Mouse (Mus musculus): ENCODE measurements around the gene Cfap61. TPM values are rescaled to one million over a fixed set of nuclear protein-coding genes. Genes with fewer than 3 reads are reported as not detected.

The Cfap61 gene
- polyA plus RNA-seq, 1 experiment from 2014 or later = 2.9 TPM

DNA sequence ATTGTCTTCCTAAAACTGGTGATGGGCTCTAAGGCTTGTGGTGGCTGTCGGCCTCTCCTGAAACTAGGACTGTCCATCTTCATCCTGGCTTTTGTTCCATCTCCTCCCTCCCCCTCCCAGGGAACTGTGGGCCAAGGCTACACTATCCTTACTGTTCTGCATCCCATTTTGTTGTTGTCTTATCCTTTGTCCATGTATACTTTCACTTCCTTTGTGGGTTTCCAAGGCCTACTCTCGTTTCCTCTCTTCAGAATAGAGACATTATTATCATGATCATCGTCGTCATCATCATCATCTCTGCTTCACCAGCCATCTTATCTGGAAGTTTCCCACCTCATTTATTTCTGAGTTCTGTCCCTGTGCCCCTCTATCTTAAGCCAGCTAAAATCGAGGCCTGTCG is 199.7 kb downstream of the Cfap61 start:
- Histone ChIP-seq H3K9ac (ENCODE audit: low read depth, low read length) (no peak overlapping the region), H3K36me3 (ENCODE audit: control insufficient read depth, insufficient read depth, low read length) (no peaks in the 10 kb centered on the region), H3K4me1 (ENCODE audit: control insufficient read depth, insufficient read depth, low read length) (no peaks in the 10 kb centered on the region), H3K27ac (ENCODE audit: low read length) (no peak overlapping the region), H3K27me3 (ENCODE audit: control insufficient read depth, insufficient read depth, low read depth, low read length) (no peaks in the 10 kb centered on the region), H3K9me3 (replicated peaks; ENCODE audit: control insufficient read depth, low read length, poor library complexity, severe bottlenecking) (no peaks in the 10 kb centered on the region), H3K4me2 (ENCODE audit: low read length) (no peak overlapping the region), H3K4me3 (ENCODE audit: low read depth, low read length) (no peak overlapping the region)
- 94% methylated on average over 6 of the region's 6 CpGs for WGBS
- no peak for ATAC-seq

DNA sequence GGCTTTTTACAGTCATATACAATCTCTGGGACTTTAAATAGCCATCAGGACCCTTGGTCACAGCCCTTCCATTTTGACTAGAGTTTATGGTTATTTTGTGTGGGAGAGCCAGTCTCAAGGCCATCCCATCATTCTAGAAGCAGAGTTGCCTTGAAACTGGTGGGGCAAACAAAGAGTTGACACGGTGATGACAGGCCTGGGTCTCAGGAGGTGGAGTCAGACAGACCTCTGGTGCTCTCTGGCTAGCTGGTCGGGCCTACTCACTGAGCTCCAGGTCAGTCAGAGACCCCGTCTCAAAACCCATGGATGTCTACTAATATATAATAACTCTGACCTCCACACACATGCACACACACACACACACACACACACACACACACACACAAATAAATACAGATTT is 206.1 kb downstream of the Cfap61 start:
- Histone ChIP-seq H3K4me3 (ENCODE audit: low read depth, low read length) (no peak overlapping the region), H3K4me2 (ENCODE audit: low read length) (no peak overlapping the region), H3K36me3 (ENCODE audit: control insufficient read depth, insufficient read depth, low read length) (no peaks in the 10 kb centered on the region), H3K27ac (ENCODE audit: low read length) (no peak overlapping the region), H3K4me1 (ENCODE audit: control insufficient read depth, insufficient read depth, low read length) (no peaks in the 10 kb centered on the region), H3K9me3 (replicated peaks; ENCODE audit: control insufficient read depth, low read length, poor library complexity, severe bottlenecking) (0 out of 2 replicates have a peak, but pooled peaks cover 4% of the 10 kb centered on the region), H3K9ac (ENCODE audit: low read depth, low read length) (no peak overlapping the region), H3K27me3 (ENCODE audit: control insufficient read depth, insufficient read depth, low read depth, low read length) (no peaks in the 10 kb centered on the region)
- 85% methylated on average over 3 of the region's 3 CpGs for WGBS
- ATAC-seq = no peak

DNA sequence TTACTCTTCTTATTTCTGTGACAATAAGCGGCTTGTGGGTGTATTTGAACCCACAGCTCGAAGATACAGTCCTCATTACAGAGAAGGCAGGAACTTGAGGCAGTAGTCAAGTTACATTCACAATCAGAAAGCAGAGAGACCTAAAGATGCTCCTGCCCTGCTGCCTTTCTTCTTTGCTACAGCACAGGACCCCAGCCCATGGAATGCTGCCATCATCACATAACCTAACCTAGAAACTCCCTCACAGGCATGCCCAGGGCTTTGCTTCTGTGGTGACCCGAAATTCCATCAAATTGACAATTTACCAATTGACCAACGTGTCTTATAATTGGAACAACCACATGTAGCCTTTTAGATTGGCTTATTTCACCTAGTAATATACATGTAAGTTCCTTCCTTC is 212.7 kb downstream of the Cfap61 start:
- H3K4me1 ChIP-seq (ENCODE audit: control insufficient read depth, insufficient read depth, low read length) = no peaks in the 10 kb centered on the region
- H3K36me3 ChIP-seq (ENCODE audit: control insufficient read depth, insufficient read depth, low read length) = no peaks in the 10 kb centered on the region
- no peak overlapping the region for H3K9ac ChIP-seq (ENCODE audit: low read depth, low read length)
- 0 out of 2 replicates have a peak, but pooled peaks cover 4% of the 10 kb centered on the region for H3K9me3 ChIP-seq (replicated peaks; ENCODE audit: control insufficient read depth, low read length, poor library complexity, severe bottlenecking)
- WGBS = 89% methylated on average over 4 of the region's 4 CpGs
- H3K27me3 ChIP-seq (ENCODE audit: control insufficient read depth, insufficient read depth, low read depth, low read length) = no peaks in the 10 kb centered on the region
- no peak overlapping the region for H3K27ac ChIP-seq (ENCODE audit: low read length)
- ATAC-seq = no peak
- H3K4me2 ChIP-seq (ENCODE audit: low read length) = no peak overlapping the region
- H3K4me3 ChIP-seq (ENCODE audit: low read depth, low read length) = no peak overlapping the region

DNA sequence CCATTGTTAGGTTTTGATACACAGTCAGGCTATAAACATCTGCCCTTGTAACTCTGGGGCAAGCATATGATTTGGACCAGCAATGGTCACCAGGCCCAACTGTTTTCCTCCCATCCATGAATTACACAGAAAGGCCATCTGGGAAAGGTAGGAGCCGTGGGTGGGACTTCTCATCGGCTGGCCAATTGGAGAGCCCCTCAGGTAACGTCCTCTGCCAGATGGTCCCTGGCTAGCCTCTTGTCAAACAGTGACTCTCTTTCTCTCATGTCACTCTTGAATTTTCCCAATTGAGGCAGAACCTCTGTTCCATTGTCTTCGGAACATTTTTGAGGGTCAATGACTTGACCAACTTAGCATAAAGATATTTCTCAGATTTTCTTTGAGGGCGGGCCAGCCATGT is 213.2 kb downstream of the Cfap61 start:
- H3K4me3 ChIP-seq (ENCODE audit: low read depth, low read length) = no peak overlapping the region
- 0 out of 2 replicates have a peak, but pooled peaks cover under 1% of the 10 kb centered on the region for H3K9me3 ChIP-seq (replicated peaks; ENCODE audit: control insufficient read depth, low read length, poor library complexity, severe bottlenecking)
- no peak overlapping the region for H3K27ac ChIP-seq (ENCODE audit: low read length)
- ATAC-seq = no peak
- H3K4me2 ChIP-seq (ENCODE audit: low read length) = no peak overlapping the region
- WGBS = 91% methylated on average over 5 of the region's 5 CpGs
- H3K36me3 ChIP-seq (ENCODE audit: control insufficient read depth, insufficient read depth, low read length) = no peaks in the 10 kb centered on the region
- no peaks in the 10 kb centered on the region for H3K4me1 ChIP-seq (ENCODE audit: control insufficient read depth, insufficient read depth, low read length)
- no peaks in the 10 kb centered on the region for H3K27me3 ChIP-seq (ENCODE audit: control insufficient read depth, insufficient read depth, low read depth, low read length)
- H3K9ac ChIP-seq (ENCODE audit: low read depth, low read length) = no peak overlapping the region

DNA sequence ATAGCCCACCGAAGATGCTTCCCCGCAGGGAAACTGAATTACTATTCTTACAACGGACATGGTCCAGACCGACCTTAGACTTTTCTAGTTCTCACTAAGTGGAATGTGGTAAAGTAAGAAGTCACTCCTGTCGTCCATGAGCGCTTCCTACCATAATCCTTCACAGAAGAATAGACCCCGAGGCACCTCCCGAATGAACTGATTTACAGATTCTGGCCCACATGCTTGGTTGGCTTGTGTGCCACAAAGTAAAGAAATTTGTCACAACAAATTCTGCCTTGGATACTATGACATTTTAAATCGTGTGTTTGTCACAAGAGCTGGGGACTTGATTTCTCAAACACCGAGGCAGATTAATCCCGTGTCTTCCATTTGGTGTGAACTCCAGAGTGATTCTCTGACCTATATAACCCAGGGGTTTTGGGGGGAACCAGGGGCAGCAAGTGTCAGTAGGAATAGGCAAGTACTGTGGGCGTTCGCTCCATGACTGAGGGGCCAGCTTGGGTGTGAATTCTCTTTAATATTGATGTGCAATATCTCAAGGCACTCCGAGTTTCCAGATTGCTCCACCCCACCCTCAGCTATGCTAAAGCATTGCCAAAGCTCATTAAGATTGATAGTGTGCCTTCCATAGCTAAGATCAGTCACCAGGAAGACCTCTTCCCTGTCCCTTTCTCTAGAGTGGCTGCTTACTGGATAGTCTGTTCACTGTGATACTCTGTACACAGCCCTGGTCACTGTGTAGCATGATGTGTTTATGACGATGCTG is 214.8 kb downstream of the Cfap61 start:
- no peaks in the 10 kb centered on the region for H3K36me3 ChIP-seq (ENCODE audit: control insufficient read depth, insufficient read depth, low read length)
- H3K27me3 ChIP-seq (ENCODE audit: control insufficient read depth, insufficient read depth, low read depth, low read length) = no peaks in the 10 kb centered on the region
- ATAC-seq = no peak
- 86% methylated on average over 15 of the region's 15 CpGs for WGBS
- no peaks in the 10 kb centered on the region for H3K4me1 ChIP-seq (ENCODE audit: control insufficient read depth, insufficient read depth, low read length)
- H3K9me3 ChIP-seq (replicated peaks; ENCODE audit: control insufficient read depth, low read length, poor library complexity, severe bottlenecking) = no peaks in the 10 kb centered on the region
- no peak overlapping the region for H3K4me2 ChIP-seq (ENCODE audit: low read length)
- H3K27ac ChIP-seq (ENCODE audit: low read length) = no peak overlapping the region
- no peak overlapping the region for H3K4me3 ChIP-seq (ENCODE audit: low read depth, low read length)
- no peak overlapping the region for H3K9ac ChIP-seq (ENCODE audit: low read depth, low read length)

DNA sequence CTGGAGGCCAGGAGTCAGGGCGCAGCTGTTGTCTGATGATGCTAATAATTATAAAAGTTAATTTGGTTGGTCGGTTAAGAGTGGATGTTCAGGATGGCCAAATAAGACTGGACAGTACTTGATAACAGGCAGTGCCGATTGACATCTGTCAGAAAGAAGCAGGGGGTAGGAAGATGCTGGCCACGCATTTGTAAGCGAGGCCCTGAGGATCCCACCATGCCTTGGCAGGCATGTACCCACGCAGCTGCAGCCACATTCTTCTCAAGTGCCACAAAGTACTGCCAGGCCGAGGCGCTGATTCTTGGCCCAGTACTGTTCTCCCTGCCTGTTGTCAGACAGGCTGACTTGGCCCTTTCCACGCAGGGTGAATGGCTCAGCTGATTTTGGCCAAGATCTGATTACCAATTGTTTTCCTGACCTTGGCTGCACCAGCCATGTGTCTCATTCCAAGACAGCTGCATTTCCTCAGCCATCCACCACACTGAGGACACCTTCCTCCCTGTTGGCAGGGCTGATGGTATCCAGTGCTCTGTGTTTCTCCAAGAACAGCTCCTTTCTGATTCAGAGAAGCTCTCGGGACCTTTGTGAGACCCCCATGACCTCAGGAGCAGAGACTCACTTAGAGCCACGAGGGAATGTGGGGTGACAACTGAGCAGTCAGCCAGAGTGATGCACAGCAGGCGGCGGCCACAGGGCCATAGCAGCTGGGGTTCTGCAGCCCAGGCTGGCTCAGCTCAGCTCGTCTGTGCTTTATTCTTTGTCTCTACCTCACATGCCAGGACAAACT is 233.6 kb downstream of the Cfap61 start:
- Histone ChIP-seq H3K27me3 (ENCODE audit: control insufficient read depth, insufficient read depth, low read depth, low read length) (no peaks in the 10 kb centered on the region), H3K27ac (ENCODE audit: low read length) (no peak overlapping the region; the same call in 1 of the 2 replicates), H3K36me3 (ENCODE audit: control insufficient read depth, insufficient read depth, low read length) (no peaks in the 10 kb centered on the region), H3K9ac (ENCODE audit: low read depth, low read length) (no peak overlapping the region), H3K4me3 (ENCODE audit: low read depth, low read length) (no peak overlapping the region), H3K4me2 (ENCODE audit: low read length) (no peak overlapping the region), H3K9me3 (replicated peaks; ENCODE audit: control insufficient read depth, low read length, poor library complexity, severe bottlenecking) (no peaks in the 10 kb centered on the region), H3K4me1 (ENCODE audit: control insufficient read depth, insufficient read depth, low read length) (peaks cover 10% of the 10 kb centered on the region; the same call in 1 of the 2 replicates)
- ATAC-seq = peak; percentile 71
- WGBS = 39% methylated on average over 14 of the region's 14 CpGs

DNA sequence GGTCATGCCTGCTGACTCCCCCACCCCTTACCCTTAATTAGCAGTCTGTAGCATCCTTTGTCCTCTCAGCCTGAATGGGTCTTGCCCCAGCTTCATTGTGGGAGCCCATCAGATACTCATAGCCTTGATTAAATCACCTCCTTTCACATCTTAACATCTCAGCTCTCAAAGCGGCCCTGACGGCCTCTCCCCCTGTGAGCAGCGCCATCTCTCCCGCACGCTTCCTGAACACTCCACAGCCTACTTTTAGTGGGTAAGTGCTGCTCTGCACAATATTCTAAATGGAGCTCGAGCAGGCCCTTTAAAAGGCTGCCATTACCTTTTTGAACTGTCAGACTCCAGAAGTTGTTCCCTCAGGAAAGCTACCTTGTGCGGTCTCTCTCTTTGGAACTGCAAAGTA is 234.9 kb downstream of the Cfap61 start:
- Histone ChIP-seq H3K4me3 (ENCODE audit: low read depth, low read length) (no peak overlapping the region), H3K4me2 (ENCODE audit: low read length) (no peak overlapping the region), H3K27me3 (ENCODE audit: control insufficient read depth, insufficient read depth, low read depth, low read length) (no peaks in the 10 kb centered on the region), H3K36me3 (ENCODE audit: control insufficient read depth, insufficient read depth, low read length) (no peaks in the 10 kb centered on the region), H3K9me3 (replicated peaks; ENCODE audit: control insufficient read depth, low read length, poor library complexity, severe bottlenecking) (no peaks in the 10 kb centered on the region), H3K9ac (ENCODE audit: low read depth, low read length) (no peak overlapping the region), H3K27ac (ENCODE audit: low read length) (no peak overlapping the region), H3K4me1 (ENCODE audit: control insufficient read depth, insufficient read depth, low read length) (peaks cover 10% of the 10 kb centered on the region; the same call in 1 of the 2 replicates)
- 43% methylated on average over 7 of the region's 7 CpGs for WGBS
- ATAC-seq = no peak

DNA sequence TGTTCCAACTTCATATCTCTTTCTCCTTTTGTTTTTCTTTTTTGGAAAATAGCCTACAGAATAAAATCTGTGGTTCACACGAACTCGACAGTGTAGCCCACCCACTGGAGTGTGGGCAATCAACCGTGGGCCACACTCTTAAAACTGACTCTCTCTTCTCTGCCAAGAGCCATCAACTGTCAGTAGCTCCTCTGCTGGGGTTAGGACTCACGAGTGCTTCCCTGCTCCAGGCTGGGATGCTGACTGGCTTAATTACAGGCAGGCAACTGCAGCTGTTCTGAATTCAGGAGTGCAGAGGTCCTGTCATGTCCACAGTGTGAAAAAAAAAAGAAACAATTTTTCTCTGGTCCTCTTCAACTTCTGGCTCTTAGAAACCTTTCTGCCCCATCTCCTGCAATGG is 237.5 kb downstream of the Cfap61 start:
- H3K4me1 ChIP-seq (ENCODE audit: control insufficient read depth, insufficient read depth, low read length) = peaks cover 10% of the 10 kb centered on the region; the same call in 1 of the 2 replicates
- H3K27me3 ChIP-seq (ENCODE audit: control insufficient read depth, insufficient read depth, low read depth, low read length) = no peaks in the 10 kb centered on the region
- no peak overlapping the region for H3K4me2 ChIP-seq (ENCODE audit: low read length)
- 37% methylated on average over 4 of the region's 4 CpGs for WGBS
- no peaks in the 10 kb centered on the region for H3K36me3 ChIP-seq (ENCODE audit: control insufficient read depth, insufficient read depth, low read length)
- no peak for ATAC-seq
- no peak overlapping the region for H3K4me3 ChIP-seq (ENCODE audit: low read depth, low read length)
- H3K27ac ChIP-seq (ENCODE audit: low read length) = no peak overlapping the region
- no peak overlapping the region for H3K9ac ChIP-seq (ENCODE audit: low read depth, low read length)
- H3K9me3 ChIP-seq (replicated peaks; ENCODE audit: control insufficient read depth, low read length, poor library complexity, severe bottlenecking) = no peaks in the 10 kb centered on the region

DNA sequence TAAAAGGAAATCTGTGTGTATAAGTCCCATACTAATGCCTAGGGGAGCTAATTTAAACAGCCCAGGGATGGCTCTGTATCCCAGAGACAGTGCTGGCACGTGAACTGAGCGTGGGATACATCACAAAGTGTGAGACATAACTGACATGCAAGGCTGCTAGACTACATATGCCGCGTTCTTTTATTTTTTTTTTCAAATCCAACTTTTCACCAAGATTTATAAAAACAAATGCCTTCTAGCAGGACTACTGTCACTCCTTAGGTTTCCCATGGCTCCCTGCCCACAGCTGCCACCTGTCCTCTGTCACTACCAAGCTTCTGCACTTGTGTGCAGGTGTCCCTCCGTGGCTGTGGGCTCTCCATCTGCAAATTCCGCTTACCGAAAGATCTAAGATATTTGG is 239.6 kb downstream of the Cfap61 start:
- Histone ChIP-seq H3K4me2 (ENCODE audit: low read length) (no peak overlapping the region), H3K27ac (ENCODE audit: low read length) (no peak overlapping the region), H3K9ac (ENCODE audit: low read depth, low read length) (no peak overlapping the region), H3K4me1 (ENCODE audit: control insufficient read depth, insufficient read depth, low read length) (0 out of 2 replicates have a peak, but pooled peaks cover 2% of the 10 kb centered on the region), H3K4me3 (ENCODE audit: low read depth, low read length) (no peak overlapping the region), H3K36me3 (ENCODE audit: control insufficient read depth, insufficient read depth, low read length) (no peaks in the 10 kb centered on the region), H3K27me3 (ENCODE audit: control insufficient read depth, insufficient read depth, low read depth, low read length) (no peaks in the 10 kb centered on the region), H3K9me3 (replicated peaks; ENCODE audit: control insufficient read depth, low read length, poor library complexity, severe bottlenecking) (no peaks in the 10 kb centered on the region)
- 81% methylated on average over 7 of the region's 7 CpGs for WGBS
- ATAC-seq = no peak
